Mouse (Mus musculus): ENCODE measurements around the gene Map6d1.

The Map6d1 gene

DNA sequence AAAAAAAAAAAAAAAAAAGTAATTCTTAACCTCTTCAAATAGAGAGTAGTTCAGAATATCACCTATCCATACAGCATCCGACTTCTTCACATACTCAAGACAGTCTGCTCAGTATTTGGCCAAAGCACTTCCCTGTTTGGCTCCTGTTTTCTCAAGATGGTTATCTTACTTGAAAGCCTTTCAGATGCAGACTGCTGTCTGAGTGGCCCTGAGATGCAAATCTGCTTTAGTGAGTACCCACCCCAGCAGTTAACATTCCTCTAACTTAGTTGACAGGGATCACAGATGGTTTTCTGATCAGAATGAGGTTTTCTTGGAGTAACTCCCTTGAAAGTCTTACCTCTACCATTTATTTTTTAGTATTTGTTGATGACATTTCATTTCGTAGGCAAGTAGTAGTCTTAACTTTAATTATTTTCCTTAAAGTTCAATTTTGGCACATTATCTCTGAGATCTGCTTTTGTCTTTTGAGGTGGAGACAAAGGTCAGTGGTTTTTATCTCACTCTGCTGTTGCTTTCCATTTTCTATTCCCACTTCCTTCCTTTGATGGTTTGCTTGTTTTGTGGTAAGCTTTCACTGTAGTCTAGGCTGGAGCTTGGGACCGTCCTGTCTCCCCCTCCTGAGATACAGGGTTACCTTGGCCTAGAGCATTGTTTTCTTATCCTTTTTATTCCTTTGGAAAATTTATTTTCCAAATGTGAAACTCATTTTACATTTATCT lies 49.8 kb downstream of the Map6d1 start:
- no peak for DNase-seq (ENCODE audit: low read depth, low spot score)

- DNase-seq (ENCODE audit: low read depth, low spot score), result no peak
Observed at GRCm38 (mm10) chr16:20185368-20185767, 55.8 kb downstream of the Map6d1 start.

Measured in brain, embryonic 18.5 days (tissue).